Mouse (Mus musculus) monocyte, adult 2 months (primary cell): ENCODE measurements around the gene B4gat1.
"Not testable (repeated sequence)": the region's sequence is repeated elsewhere in the genome, so short reads cannot be mapped to it uniquely, and the experiment has no call there.

Source experiments
- DNase-seq, 2 experiments: peaks; one replicate each; pipeline ENCODE4 v3.0.0; 2022; ENCODE audit warnings: low spot score in 2 of 2, low read depth in 1 of 2

Gene B4gat1

GRCm38 (mm10) chr19:5083961-5084833, 45.6 kb downstream of the B4gat1 start:
- DNase-seq = no peak

- no peak for DNase-seq
Measured at GRCm38 (mm10) chr19:5084834-5085144, 46.2 kb downstream of the B4gat1 start.

GRCm38 (mm10) chr19:5085145-5085863, 46.7 kb downstream of the B4gat1 start, which contains the start of gene Tmem151a:
Gene Tmem151a, minus strand, starts transcription at chr19:5085531.
- no peak for DNase-seq

GRCm38 (mm10) chr19:5086533-5086932, 47.9 kb downstream of the B4gat1 start:
- not testable (repeated sequence) for DNase-seq

- peak; percentile 88 to 90 for DNase-seq
Measured at GRCm38 (mm10) chr19:5087884-5088728, 49.5 kb downstream of the B4gat1 start, which contains the start of gene Yif1a. Gene Yif1a, plus strand, starts transcription at chr19:5088538.

GRCm38 (mm10) chr19:5089324-5089723, 50.7 kb downstream of the B4gat1 start:
- no peak for DNase-seq
